In genomic region chr7:19381377-19382165, GRCm38 (mm10) we compare ENCODE assay signal across 8 mouse cellular contexts. TPM values are rescaled to one million over a fixed set of nuclear protein-coding genes. Genes with fewer than 3 reads are reported as not detected.
A peak's percentile ranks its signal among the peaks of the same experiment; 100 is the strongest.
DNase-seq lines count a peak whose midpoint lies in the region; ATAC-seq and TF ChIP-seq lines count a peak whose summit lies in the region.

Gene Ercc2, plus strand, starts transcription at chr7:19382010.

- H3K4me3 ChIP-seq in heart, embryonic 12.5 days: peak within 1 kb of the TSS; percentile 98
- H3K4me3 ChIP-seq in kidney, postnatal 0 days (replicated peaks; ENCODE audit: low read depth, low read length): peak within 1 kb of the TSS; percentile 79
- peak within 1 kb of the TSS; percentile 97 for H3K4me3 ChIP-seq in liver, embryonic 11.5 days (ENCODE audit: low read depth, low read length)
- peak within 1 kb of the TSS; percentile 96 for H3K4me3 ChIP-seq in stomach, embryonic 14.5 days (ENCODE audit: low read depth, low read length)

- TF ChIP-seq CTCF in kidney, postnatal 0 days (IDR thresholded peaks at IDR 0.05; ENCODE audit: low read depth): 0 out of 2 replicates have a peak, but pooled peaks have one; percentile 4

- peak within 1 kb of the TSS; percentile 44; the same call in 1 of the 2 replicates for H3K27ac ChIP-seq in heart, embryonic 12.5 days (ENCODE audit: poor library complexity, severe bottlenecking)
- H3K27ac ChIP-seq in kidney, postnatal 0 days: peak within 1 kb of the TSS; percentile 31; the same call in 1 of the 2 replicates
- peak within 1 kb of the TSS; percentile 13 for H3K27ac ChIP-seq in liver, embryonic 11.5 days (ENCODE audit: low read depth, low read length)
- no peak within 1 kb of the TSS for H3K27ac ChIP-seq in stomach, embryonic 14.5 days (ENCODE audit: low read length)

- H3K9ac ChIP-seq in heart, embryonic 12.5 days: peak within 1 kb of the TSS; percentile 91
- H3K9ac ChIP-seq in kidney, postnatal 0 days (ENCODE audit: low read depth, low read length): peak within 1 kb of the TSS; percentile 82
- peak within 1 kb of the TSS; percentile 82 for H3K9ac ChIP-seq in liver, embryonic 11.5 days (ENCODE audit: low read depth, low read length)
- peak within 1 kb of the TSS; percentile 71 for H3K9ac ChIP-seq in stomach, embryonic 14.5 days (replicated peaks; ENCODE audit: low read depth, low read length)

- DNase-seq in CD4-positive helper T cell, adult 2 months (ENCODE audit: low read depth, low spot score): peak; percentile 99
- peak; percentile 98 for DNase-seq in brain, embryonic 18.5 days (ENCODE audit: low read depth, low spot score)
- DNase-seq in kidney, postnatal 0 days (ENCODE audit: low spot score): peak; percentile 98
- peak; percentile 98 for DNase-seq in liver, embryonic 11.5 days (ENCODE audit: low spot score)
- DNase-seq in naive thymus-derived CD4-positive, alpha-beta T cell, adult 2 months (ENCODE audit: low read depth): peak; percentile 99

- peaks cover 52% of the 10 kb centered on the region for H3K36me3 ChIP-seq in heart, embryonic 12.5 days
- H3K36me3 ChIP-seq in kidney, postnatal 0 days (ENCODE audit: insufficient read depth, low read length): peaks cover 16% of the 10 kb centered on the region; the same call in 1 of the 2 replicates
- H3K36me3 ChIP-seq in liver, embryonic 11.5 days (ENCODE audit: control insufficient read depth, insufficient read depth, low read length): peaks cover 17% of the 10 kb centered on the region
- peaks cover 20% of the 10 kb centered on the region for H3K36me3 ChIP-seq in stomach, embryonic 14.5 days (ENCODE audit: control insufficient read depth, insufficient read depth, low read length)

- H3K9me3 ChIP-seq in heart, embryonic 12.5 days (replicated peaks): no peaks in the 10 kb centered on the region
- H3K9me3 ChIP-seq in kidney, postnatal 0 days (replicated peaks; ENCODE audit: low read length): no peaks in the 10 kb centered on the region
- no peaks in the 10 kb centered on the region for H3K9me3 ChIP-seq in liver, embryonic 11.5 days (ENCODE audit: control insufficient read depth, low read length)
- no peaks in the 10 kb centered on the region for H3K9me3 ChIP-seq in stomach, embryonic 14.5 days (ENCODE audit: control insufficient read depth, low read depth, low read length)

- H3K27me3 ChIP-seq in heart, embryonic 12.5 days (replicated peaks): no peaks in the 10 kb centered on the region
- no peaks in the 10 kb centered on the region for H3K27me3 ChIP-seq in kidney, postnatal 0 days (ENCODE audit: insufficient read depth, low read length)
- H3K27me3 ChIP-seq in liver, embryonic 11.5 days (replicated peaks; ENCODE audit: control insufficient read depth, insufficient read depth, low read length): no peaks in the 10 kb centered on the region
- no peaks in the 10 kb centered on the region for H3K27me3 ChIP-seq in stomach, embryonic 14.5 days (ENCODE audit: control insufficient read depth, insufficient read depth, low read length)

- peaks cover 21% of the 10 kb centered on the region for H3K4me1 ChIP-seq in heart, embryonic 12.5 days (replicated peaks)
- no peaks in the 10 kb centered on the region; the same call in 1 of the 2 replicates for H3K4me1 ChIP-seq in kidney, postnatal 0 days (replicated peaks; ENCODE audit: insufficient read depth, low read length)
- H3K4me1 ChIP-seq in liver, embryonic 11.5 days (replicated peaks; ENCODE audit: control insufficient read depth, insufficient read depth, low read length): peaks cover 8% of the 10 kb centered on the region
- H3K4me1 ChIP-seq in stomach, embryonic 14.5 days (ENCODE audit: control insufficient read depth, insufficient read depth, low read length): peaks cover 8% of the 10 kb centered on the region

- ATAC-seq in erythroid progenitor cell, adult 5-6 weeks (replicated peaks; ENCODE audit: low FRiP score, poor library complexity, severe bottlenecking): peak; percentile 99
- peak; percentile 97 for ATAC-seq in heart, embryonic 12.5 days (ENCODE audit: insufficient number of reproducible peaks, low FRiP score)
- peak; percentile 94 for ATAC-seq in kidney, postnatal 0 days (replicated peaks; ENCODE audit: low FRiP score, low read depth)
- peak; percentile 95 for ATAC-seq in liver, embryonic 11.5 days (replicated peaks; ENCODE audit: low FRiP score)
- ATAC-seq in stomach, embryonic 14.5 days (ENCODE audit: insufficient number of reproducible peaks, insufficient read depth, low FRiP score, low read depth): peak; percentile 97

- 6% methylated on average over 47 of the region's 48 CpGs for WGBS in heart, embryonic 12.5 days
- 5% methylated on average over 48 of the region's 48 CpGs for WGBS in kidney, postnatal 0 days
- 6% methylated on average over 48 of the region's 48 CpGs for WGBS in liver, embryonic 11.5 days
- WGBS in stomach, embryonic 14.5 days: 5% methylated on average over 48 of the region's 48 CpGs

- peak within 1 kb of the TSS; percentile 97 for H3K4me2 ChIP-seq in heart, embryonic 12.5 days
- H3K4me2 ChIP-seq in kidney, postnatal 0 days (ENCODE audit: low read length): peak within 1 kb of the TSS; percentile 90
- peak within 1 kb of the TSS; percentile 95 for H3K4me2 ChIP-seq in liver, embryonic 11.5 days
- peak within 1 kb of the TSS; percentile 86 for H3K4me2 ChIP-seq in stomach, embryonic 14.5 days (replicated peaks; ENCODE audit: low read depth, low read length)

RNA-seq across cellular contexts. Expression of gene Ercc2, which starts in this region (rescaled TPM):
- total RNA-seq in erythroid progenitor cell, adult 5-6 weeks (2015; ENCODE audit: low replicate concordance): 1.7 and 1.8 TPM in 2 replicates
- total RNA-seq in erythroid progenitor cell, adult 5-6 weeks (2017; ENCODE audit: low replicate concordance): 5.3 and 11.3 TPM in 2 replicates
- polyA plus RNA-seq in heart, embryonic 12.5 days (2016; fragmentation: Nextera tagmentation; extraction: Ambion mirVana): 15.9 and 17.5 TPM in 2 replicates
- 11.0 and 11.5 TPM in 2 replicates for polyA plus RNA-seq in kidney, postnatal 0 days (2015; fragmentation: Nextera tagmentation; extraction: Ambion mirVana)
- 14.0 and 15.6 TPM in 2 replicates for polyA plus RNA-seq in liver, embryonic 11.5 days (2014; fragmentation: Nextera tagmentation; extraction: Ambion mirVana)
- 8.8 and 10.3 TPM in 2 replicates for polyA plus RNA-seq in stomach, embryonic 14.5 days (2014; fragmentation: Nextera tagmentation; extraction: Ambion mirVana)
